Mouse (Mus musculus) retina, postnatal 7 days (tissue): ENCODE data around the gene Pptc7.
"Not testable (repeated sequence)": the region's sequence is repeated elsewhere in the genome, so short reads cannot be mapped to it uniquely, and the experiment has no call there.

Experiments
- DNase-seq: peaks from one replicate; pipeline ENCODE4 v3.0.0-alpha.2; 2012; ENCODE audit warnings: low read depth, low spot score

The Pptc7 gene

GRCm38 (mm10) chr5:122300071-122300518 is 15.9 kb downstream of the Pptc7 start:
- DNase-seq, result no peak

GRCm38 (mm10) chr5:122302810-122303745 is 18.9 kb downstream of the Pptc7 start:
- no peak for DNase-seq

GRCm38 (mm10) chr5:122303937-122304336 is 19.8 kb downstream of the Pptc7 start:
- no peak for DNase-seq

GRCm38 (mm10) chr5:122304541-122304940 is 20.4 kb downstream of the Pptc7 start:
- no peak for DNase-seq

GRCm38 (mm10) chr5:122305472-122305871 is 21.3 kb downstream of the Pptc7 start:
- no peak for DNase-seq

GRCm38 (mm10) chr5:122306536-122306935 is 22.4 kb downstream of the Pptc7 start:
- DNase-seq, result no peak

GRCm38 (mm10) chr5:122310699-122311098 is 26.5 kb downstream of the Pptc7 start:
- DNase-seq, result no peak

GRCm38 (mm10) chr5:122311692-122312091 is 27.5 kb downstream of the Pptc7 start:
- DNase-seq, result no peak

- no peak for DNase-seq
Measured at GRCm38 (mm10) chr5:122312346-122312745, 28.2 kb downstream of the Pptc7 start.

GRCm38 (mm10) chr5:122312942-122313684 is 28.9 kb downstream of the Pptc7 start:
- no peak for DNase-seq

- no peak for DNase-seq
Measured at GRCm38 (mm10) chr5:122314966-122315667, 31.0 kb downstream of the Pptc7 start.

GRCm38 (mm10) chr5:122317329-122318045 is 33.3 kb downstream of the Pptc7 start:
- no peak for DNase-seq

- no peak for DNase-seq
Measured at GRCm38 (mm10) chr5:122318100-122318499, 33.9 kb downstream of the Pptc7 start.

GRCm38 (mm10) chr5:122318976-122319375 is 34.8 kb downstream of the Pptc7 start:
- not testable (repeated sequence) for DNase-seq

GRCm38 (mm10) chr5:122319474-122320204 is 35.5 kb downstream of the Pptc7 start:
- DNase-seq, result no peak

- DNase-seq, result no peak
Measured at GRCm38 (mm10) chr5:122320205-122320781, 36.1 kb downstream of the Pptc7 start.

GRCm38 (mm10) chr5:122323523-122323922 is 39.4 kb downstream of the Pptc7 start:
- no peak for DNase-seq

- DNase-seq, result no peak
Measured at GRCm38 (mm10) chr5:122324608-122325431, 40.7 kb downstream of the Pptc7 start.

- DNase-seq, result no peak
Measured at GRCm38 (mm10) chr5:122325477-122325876, 41.3 kb downstream of the Pptc7 start.
